In the genomic region with DNA sequence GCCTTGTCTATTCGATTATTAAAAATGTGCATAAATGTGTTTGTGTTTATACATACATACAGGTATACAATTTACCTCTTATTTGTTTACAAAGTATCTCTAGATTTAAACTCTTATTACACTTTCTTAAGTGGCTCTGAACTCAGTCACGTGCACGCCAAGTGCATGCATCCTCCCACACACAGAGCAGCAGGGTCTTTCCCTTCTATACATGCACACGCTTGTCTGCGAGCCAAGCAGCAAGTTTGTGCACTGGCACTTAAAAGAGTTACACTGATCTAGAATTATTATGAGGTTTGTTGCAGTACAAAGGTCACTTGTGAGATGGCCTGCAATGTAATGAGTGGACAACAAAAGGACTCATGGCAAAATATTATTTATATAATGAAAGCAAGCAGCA, we compare ENCODE assay signal across 14 mouse cellular contexts.
"Had no signal": no experiment of that assay in that cellular context is flagged by ENCODE, and none has a peak within 500 bp of the region (broad histone marks: within the 10 kb centered on the region; RNA-seq: fewer than 3 reads in every experiment).

No protein-coding gene starts in this region.

- H3K4me1 ChIP-seq: limb, embryonic 13.5 days; midbrain, embryonic 13.5 days; neural tube, embryonic 15.5 days; stomach, embryonic 15.5 days had no signal

- H3K9ac ChIP-seq: limb, embryonic 13.5 days; liver, embryonic 14.5 days; midbrain, embryonic 13.5 days; neural tube, embryonic 15.5 days; stomach, embryonic 15.5 days had no signal

- H3K9me3 ChIP-seq: limb, embryonic 13.5 days; midbrain, embryonic 13.5 days; neural tube, embryonic 15.5 days; stomach, embryonic 15.5 days had no signal

- H3K27me3 ChIP-seq: limb, embryonic 13.5 days; midbrain, embryonic 13.5 days; neural tube, embryonic 15.5 days; stomach, embryonic 15.5 days had no signal

- H3K4me3 ChIP-seq: limb, embryonic 13.5 days; midbrain, embryonic 13.5 days; neural tube, embryonic 15.5 days; stomach, embryonic 15.5 days had no signal

- DNase-seq: kidney, adult 8-10 months; kidney, postnatal 36 days; left cerebral cortex, postnatal 4 days; lung, adult 18-20 months; right cerebral cortex, adult 18-20 months; right cerebral cortex, postnatal 25 days; thymus, adult 2 months; thymus, postnatal 36 days had no signal

- H3K27ac ChIP-seq: kidney, postnatal 0 days; limb, embryonic 13.5 days; liver, embryonic 14.5 days; midbrain, embryonic 13.5 days; neural tube, embryonic 15.5 days; stomach, embryonic 15.5 days had no signal

- H3K4me2 ChIP-seq: limb, embryonic 13.5 days; midbrain, embryonic 13.5 days; neural tube, embryonic 15.5 days; stomach, embryonic 15.5 days had no signal

- ATAC-seq: midbrain, embryonic 13.5 days had no signal
